Comparison of ENCODE assay signal across 7 mouse cellular contexts in genomic region chr13:71248261-71249031, GRCm38 (mm10).
DNase-seq lines count a peak whose midpoint lies in the region; ATAC-seq lines count a peak whose summit lies in the region.

No protein-coding gene starts in this region.

- peak; percentile 44 to 52 for DNase-seq in right cerebral cortex, postnatal 10 days (ENCODE audit: low spot score in 2 of 2)
- DNase-seq in right cerebral cortex, postnatal 36 days (ENCODE audit: low spot score in 2 of 2): no peak
- peak; percentile 62 for DNase-seq in embryo, embryonic 10 days (ENCODE audit: low spot score)
- DNase-seq in lung, postnatal 10 days: peak; percentile 18
- no peak for DNase-seq in thymus, postnatal 36 days
- DNase-seq in thymus, postnatal 10 days (ENCODE audit: low spot score in 2 of 2): no peak

- H3K27me3 ChIP-seq in hindbrain, embryonic 12.5 days: peaks cover 5% of the 10 kb centered on the region; the same call in 1 of the 2 replicates

- 28% methylated on average over 8 of the region's 8 CpGs for WGBS in hindbrain, embryonic 12.5 days

- 0 out of 2 replicates have a peak overlapping the region, but pooled peaks have one; percentile 0 for H3K27ac ChIP-seq in hindbrain, embryonic 12.5 days

- no peaks in the 10 kb centered on the region for H3K9me3 ChIP-seq in hindbrain, embryonic 12.5 days (replicated peaks)

- no peak overlapping the region for H3K4me3 ChIP-seq in hindbrain, embryonic 12.5 days

- no peak overlapping the region for H3K4me2 ChIP-seq in hindbrain, embryonic 12.5 days (replicated peaks)

- H3K4me1 ChIP-seq in hindbrain, embryonic 12.5 days: peaks cover 14% of the 10 kb centered on the region; the same call in 1 of the 2 replicates

- peak; percentile 92 for ATAC-seq in hindbrain, embryonic 12.5 days (ENCODE audit: low FRiP score)

- no peaks in the 10 kb centered on the region for H3K36me3 ChIP-seq in hindbrain, embryonic 12.5 days

- H3K9ac ChIP-seq in hindbrain, embryonic 12.5 days: no peak overlapping the region

Comparison
In these comparisons a context has a peak if more than half of its experiments do, and no peak if none do; other contexts are left out.
1. DNase-seq: peak in right cerebral cortex, postnatal 10 days (2 of 2), embryo, embryonic 10 days (single experiment) and lung, postnatal 10 days (single experiment); none in right cerebral cortex, postnatal 36 days (0 of 2), thymus, postnatal 36 days (0 of 2) and thymus, postnatal 10 days (0 of 2).